Mouse (Mus musculus): ENCODE data around the gene Rnf157. TPM values are rescaled to one million over a fixed set of nuclear protein-coding genes. Genes with fewer than 3 reads are reported as not detected.
"Not testable (repeated sequence)": the region's sequence is repeated elsewhere in the genome, so short reads cannot be mapped to it uniquely, and the experiment has no call there.

The Rnf157 gene
- polyA plus RNA-seq, 1 experiment from 2014 or later: 85.4 TPM

DNA sequence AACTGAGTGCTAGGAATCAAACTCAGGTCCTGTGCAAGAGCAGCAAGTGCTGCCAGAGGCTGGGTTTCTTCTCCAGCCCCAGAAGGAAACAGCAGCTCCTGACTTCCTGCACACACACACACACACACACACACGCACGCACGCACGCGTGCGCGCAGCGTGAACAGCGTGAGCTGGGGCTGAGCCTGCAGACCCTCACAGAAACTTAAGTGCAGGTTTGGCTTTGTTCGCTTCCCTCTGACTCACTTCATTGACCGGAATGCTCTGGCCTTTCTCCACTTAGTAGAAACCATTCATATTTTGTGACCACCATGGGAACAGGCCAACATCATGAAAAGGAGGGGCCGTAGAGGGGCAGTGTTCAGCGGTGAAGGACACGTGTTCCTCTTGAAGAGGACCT, 43.8 kb downstream of the Rnf157 start:
- H3K9ac ChIP-seq (replicated peaks): no peak overlapping the region
- no peak for ATAC-seq (ENCODE audit: low FRiP score)

DNA sequence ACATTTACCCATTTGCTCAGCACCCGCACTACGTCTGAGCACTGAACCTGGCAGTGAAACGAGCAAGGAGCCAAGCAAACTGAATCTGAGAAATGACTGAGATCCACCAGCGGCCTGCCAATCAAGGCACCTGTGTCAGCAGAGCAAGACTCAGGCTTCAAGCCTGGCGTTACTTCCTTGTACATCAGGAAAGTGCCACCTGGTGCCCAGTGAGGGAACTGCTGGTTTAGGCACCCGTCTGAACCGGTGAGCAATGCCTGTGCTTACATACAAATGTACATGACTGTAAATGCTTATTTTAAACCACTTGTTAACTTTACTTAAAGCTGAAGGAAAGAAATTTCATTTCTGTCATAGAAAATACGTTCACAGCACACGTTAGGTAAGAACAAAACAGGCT, 44.7 kb downstream of the Rnf157 start:
- 20% methylated on average over 9 of the region's 9 CpGs for WGBS
- H3K9ac ChIP-seq (replicated peaks): no peak overlapping the region
- ATAC-seq (ENCODE audit: low FRiP score): no peak

More for the DNA sequence above, 43.8 kb downstream of the Rnf157 start:
- H3K4me1 ChIP-seq: no peaks in the 10 kb centered on the region
- no peak overlapping the region for H3K4me3 ChIP-seq (replicated peaks)
- no peaks in the 10 kb centered on the region for H3K27me3 ChIP-seq (replicated peaks)
- H3K36me3 ChIP-seq: no peaks in the 10 kb centered on the region
- H3K27ac ChIP-seq (replicated peaks): no peak overlapping the region
- whole genome bisulfite sequencing: 87% methylated on average over 14 of the region's 14 CpGs
- H3K9me3 ChIP-seq (replicated peaks): no peaks in the 10 kb centered on the region
- H3K4me2 ChIP-seq: no peak overlapping the region

DNA sequence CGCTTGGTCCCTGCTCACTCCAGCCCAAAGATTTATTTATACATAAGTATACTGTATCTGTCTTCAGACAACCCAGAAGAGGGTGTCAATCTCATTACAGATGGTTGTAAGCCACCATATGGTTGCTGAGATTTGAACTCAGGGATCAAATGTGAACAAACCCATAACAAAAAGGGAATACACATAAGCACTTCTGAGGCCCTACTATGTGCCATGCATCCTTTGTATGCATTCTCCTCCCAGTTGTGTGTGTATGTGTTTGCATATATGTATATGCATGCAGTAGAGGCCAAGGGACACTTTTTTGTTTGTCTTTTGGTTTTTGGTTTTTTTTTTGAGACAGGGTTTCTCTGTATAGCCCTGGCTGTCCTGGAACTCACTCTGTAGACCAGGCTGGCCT, 46.2 kb downstream of the Rnf157 start:
- ATAC-seq (ENCODE audit: low FRiP score): no peak

More for the DNA sequence above, 44.7 kb downstream of the Rnf157 start:
- Histone ChIP-seq H3K4me2 (no peak overlapping the region), H3K9me3 (replicated peaks) (no peaks in the 10 kb centered on the region), H3K4me1 (no peaks in the 10 kb centered on the region), H3K36me3 (no peaks in the 10 kb centered on the region), H3K4me3 (replicated peaks) (no peak overlapping the region), H3K27me3 (replicated peaks) (no peaks in the 10 kb centered on the region), H3K27ac (replicated peaks) (no peak overlapping the region)

DNA sequence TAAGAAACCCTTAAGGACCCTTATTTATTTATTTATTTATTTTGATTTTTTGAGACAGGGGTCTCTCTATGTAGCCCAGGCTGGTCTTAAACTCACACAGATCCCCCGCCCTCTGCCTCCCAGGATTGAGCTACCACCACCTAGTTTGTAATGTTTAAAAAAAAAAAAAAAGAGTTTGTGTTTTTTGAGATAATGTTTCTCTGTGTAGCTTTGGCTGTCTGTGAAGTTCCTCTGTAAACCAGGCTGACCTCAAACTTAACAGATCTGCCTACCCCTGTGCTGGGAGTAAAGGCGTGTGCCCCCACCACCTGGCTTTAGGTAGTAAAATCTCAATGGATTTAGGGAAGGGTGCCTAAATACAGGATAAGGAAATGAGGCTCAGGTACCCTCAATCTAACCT, 46.7 kb downstream of the Rnf157 start:
- no peak overlapping the region for H3K4me2 ChIP-seq
- WGBS: 97% methylated on average over 2 of the region's 2 CpGs
- H3K27me3 ChIP-seq (replicated peaks): no peaks in the 10 kb centered on the region
- H3K4me3 ChIP-seq (replicated peaks): no peak overlapping the region
- H3K9ac ChIP-seq (replicated peaks): no peak overlapping the region
- no peaks in the 10 kb centered on the region for H3K9me3 ChIP-seq (replicated peaks)
- no peak overlapping the region for H3K27ac ChIP-seq (replicated peaks)
- H3K36me3 ChIP-seq: 0 out of 2 replicates have a peak, but pooled peaks cover 5% of the 10 kb centered on the region
- no peak for ATAC-seq (ENCODE audit: low FRiP score)
- no peaks in the 10 kb centered on the region for H3K4me1 ChIP-seq

More for the DNA sequence above, 46.2 kb downstream of the Rnf157 start:
- H3K4me3 ChIP-seq (replicated peaks): no peak overlapping the region
- H3K27me3 ChIP-seq (replicated peaks): no peaks in the 10 kb centered on the region
- no peak overlapping the region for H3K27ac ChIP-seq (replicated peaks)
- 85% methylated on average over 1 of the region's 1 CpGs for WGBS
- no peak overlapping the region for H3K4me2 ChIP-seq
- 0 out of 2 replicates have a peak, but pooled peaks cover 4% of the 10 kb centered on the region for H3K36me3 ChIP-seq
- no peaks in the 10 kb centered on the region for H3K4me1 ChIP-seq
- no peaks in the 10 kb centered on the region for H3K9me3 ChIP-seq (replicated peaks)
- no peak overlapping the region for H3K9ac ChIP-seq (replicated peaks)

DNA sequence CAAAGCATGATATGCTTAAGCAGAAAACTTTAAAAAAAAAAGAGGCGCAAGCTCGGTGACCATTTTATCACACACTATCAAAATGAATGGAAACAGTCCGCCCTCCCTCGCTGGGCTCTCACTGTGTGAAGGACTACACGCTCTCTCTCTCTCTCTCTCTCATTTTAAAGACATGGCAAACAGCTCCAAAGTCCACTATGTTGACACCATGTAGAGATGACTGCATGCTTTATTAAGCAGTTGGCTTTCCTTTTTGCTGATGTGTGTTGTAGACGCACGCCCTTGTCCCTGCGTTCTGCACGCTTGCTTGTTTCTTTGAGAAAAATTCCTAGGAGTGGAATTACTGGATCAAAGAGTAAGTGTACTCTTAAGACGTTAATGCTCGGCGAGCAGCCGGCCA, 47.4 kb downstream of the Rnf157 start:
- Histone ChIP-seq H3K4me1 (no peaks in the 10 kb centered on the region), H3K27ac (replicated peaks) (no peak overlapping the region; the same call in 1 of the 2 replicates)
- ATAC-seq (ENCODE audit: low FRiP score): no peak

DNA sequence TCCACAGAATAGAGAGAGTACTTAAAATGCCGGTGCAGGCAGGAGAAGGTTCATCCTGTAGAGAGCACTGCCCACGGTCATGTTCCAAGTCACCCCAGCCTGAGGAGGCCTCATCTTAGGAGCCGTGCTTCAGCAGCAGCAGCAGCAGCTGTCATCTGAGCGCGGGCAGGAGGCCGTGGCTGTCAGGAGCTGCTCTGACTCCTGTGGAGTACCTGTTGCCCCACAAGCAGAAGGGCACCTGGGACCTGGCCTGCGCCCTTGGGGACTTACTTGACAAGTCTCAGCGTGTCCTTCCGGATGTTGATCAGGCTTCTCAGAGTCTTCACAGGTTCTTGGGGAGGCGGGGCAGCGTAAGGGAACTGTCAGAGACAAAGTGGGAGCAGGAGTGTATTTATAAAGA, 50.8 kb downstream of the Rnf157 start:
- Histone ChIP-seq H3K27ac (replicated peaks) (no peak overlapping the region), H3K9me3 (replicated peaks) (no peaks in the 10 kb centered on the region), H3K4me1 (peaks cover 11% of the 10 kb centered on the region), H3K27me3 (replicated peaks) (no peaks in the 10 kb centered on the region), H3K4me2 (no peak overlapping the region), H3K9ac (replicated peaks) (no peak overlapping the region), H3K36me3 (peaks cover 28% of the 10 kb centered on the region; the same call in 1 of the 2 replicates), H3K4me3 (replicated peaks) (no peak overlapping the region)
- WGBS: 70% methylated on average over 11 of the region's 11 CpGs
- no peak for ATAC-seq (ENCODE audit: low FRiP score)

More for the DNA sequence above, 47.4 kb downstream of the Rnf157 start:
- Histone ChIP-seq H3K9ac (replicated peaks) (no peak overlapping the region), H3K36me3 (0 out of 2 replicates have a peak, but pooled peaks cover 5% of the 10 kb centered on the region), H3K9me3 (replicated peaks) (no peaks in the 10 kb centered on the region), H3K4me3 (replicated peaks) (no peak overlapping the region), H3K27me3 (replicated peaks) (no peaks in the 10 kb centered on the region), H3K4me2 (no peak overlapping the region)
- WGBS: 64% methylated on average over 13 of the region's 13 CpGs

DNA sequence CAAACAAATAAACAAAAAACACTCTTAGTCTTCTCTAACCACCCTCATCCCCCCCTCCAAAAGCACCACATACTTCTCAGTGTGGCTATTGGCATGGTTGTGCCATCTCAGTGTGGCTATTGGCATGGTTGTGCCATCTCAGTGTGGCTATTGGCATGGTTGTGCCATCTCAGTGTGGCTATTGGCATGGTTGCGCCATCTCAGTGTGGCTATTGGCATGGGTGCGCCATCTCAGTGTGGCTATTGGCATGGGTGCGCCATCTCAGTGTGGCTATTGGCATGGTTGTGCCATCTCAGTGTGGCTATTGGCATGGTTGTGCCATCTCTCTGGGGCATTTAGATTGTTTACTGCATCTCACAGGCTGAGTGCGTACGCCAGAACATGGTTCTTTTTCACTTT, 51.9 kb downstream of the Rnf157 start:
- Histone ChIP-seq H3K36me3 (peaks cover 32% of the 10 kb centered on the region), H3K4me1 (peaks cover 11% of the 10 kb centered on the region)
- H3K27me3 ChIP-seq (replicated peaks); H3K27ac ChIP-seq (replicated peaks); H3K4me2 ChIP-seq; ATAC-seq (ENCODE audit: low FRiP score); H3K9ac ChIP-seq (replicated peaks); H3K4me3 ChIP-seq (replicated peaks); H3K9me3 ChIP-seq (replicated peaks): not testable (repeated sequence)
- 90% methylated on average over 5 of the region's 5 CpGs for WGBS

DNA sequence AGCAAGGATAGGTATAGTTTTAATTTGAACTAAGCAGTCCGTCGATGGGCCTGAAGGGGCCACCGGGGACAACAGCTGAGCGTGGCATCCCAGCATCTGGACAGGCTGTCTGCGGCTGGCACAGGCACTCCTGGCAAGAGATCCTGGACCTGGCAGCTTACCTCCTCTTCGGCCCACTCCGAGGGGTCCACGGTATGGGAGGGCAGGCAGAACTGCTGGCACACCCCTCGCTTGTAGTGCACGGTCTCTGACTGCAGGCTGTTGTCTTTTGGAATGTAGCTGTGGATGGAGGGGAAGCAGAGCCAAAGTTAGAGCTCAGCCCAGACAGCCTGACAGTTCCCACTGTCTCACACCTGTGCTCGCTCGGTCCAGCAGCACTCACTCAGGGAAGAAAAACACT, 53.2 kb downstream of the Rnf157 start:
- Histone ChIP-seq H3K4me3 (replicated peaks) (no peak overlapping the region), H3K4me1 (peaks cover 11% of the 10 kb centered on the region), H3K27ac (replicated peaks) (peak overlapping the region; percentile 37; the same call in 1 of the 2 replicates), H3K4me2 (no peak overlapping the region), H3K9ac (replicated peaks) (no peak overlapping the region), H3K9me3 (replicated peaks) (no peaks in the 10 kb centered on the region), H3K27me3 (replicated peaks) (no peaks in the 10 kb centered on the region), H3K36me3 (peaks cover 45% of the 10 kb centered on the region)
- peak; percentile 45; the same call in 1 of the 2 replicates for ATAC-seq (ENCODE audit: low FRiP score)
- 65% methylated on average over 12 of the region's 12 CpGs for WGBS

DNA sequence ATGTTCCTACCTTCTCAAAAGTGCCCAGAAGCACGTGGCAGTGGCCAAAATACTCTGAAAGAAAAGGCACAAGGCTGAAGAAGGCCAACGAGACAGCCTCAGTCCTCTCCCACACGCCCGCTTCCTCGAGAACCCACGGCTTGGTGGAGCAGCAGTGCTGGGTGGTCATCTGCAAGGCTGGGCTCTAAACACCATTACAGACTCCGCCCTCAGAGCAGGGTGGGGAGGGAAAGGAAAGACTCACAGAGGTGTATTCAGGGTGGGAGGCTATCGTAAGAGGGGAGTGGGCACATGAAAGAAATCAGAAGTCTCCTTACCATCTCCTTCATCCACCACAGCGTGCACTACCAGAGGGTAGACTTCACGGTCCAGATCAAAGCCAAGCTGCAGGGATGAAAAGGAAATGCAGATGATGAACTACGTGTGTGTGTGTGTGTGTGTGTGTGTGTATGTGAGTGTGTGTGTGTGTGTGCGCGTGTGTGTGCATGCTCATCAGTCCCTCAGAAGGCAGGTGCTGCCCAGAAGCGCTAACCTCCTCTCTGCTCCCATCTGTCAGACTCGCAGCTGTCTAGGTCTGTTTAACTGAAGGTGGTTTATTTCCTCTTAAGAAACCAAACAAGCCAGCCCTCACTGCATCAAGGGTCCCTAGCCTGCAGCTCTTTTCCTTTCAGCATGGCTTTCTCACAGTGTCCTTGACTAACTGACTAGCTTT, 53.8 kb downstream of the Rnf157 start:
- Histone ChIP-seq H3K9me3 (replicated peaks) (no peaks in the 10 kb centered on the region), H3K4me1 (peaks cover 11% of the 10 kb centered on the region), H3K27me3 (replicated peaks) (no peaks in the 10 kb centered on the region), H3K36me3 (peaks cover 50% of the 10 kb centered on the region), H3K9ac (replicated peaks) (no peak overlapping the region), H3K4me2 (no peak overlapping the region), H3K4me3 (replicated peaks) (no peak overlapping the region), H3K27ac (replicated peaks) (peak overlapping the region; percentile 37; the same call in 1 of the 2 replicates)
- 55% methylated on average over 15 of the region's 15 CpGs for WGBS
- no peak for ATAC-seq (ENCODE audit: low FRiP score)

DNA sequence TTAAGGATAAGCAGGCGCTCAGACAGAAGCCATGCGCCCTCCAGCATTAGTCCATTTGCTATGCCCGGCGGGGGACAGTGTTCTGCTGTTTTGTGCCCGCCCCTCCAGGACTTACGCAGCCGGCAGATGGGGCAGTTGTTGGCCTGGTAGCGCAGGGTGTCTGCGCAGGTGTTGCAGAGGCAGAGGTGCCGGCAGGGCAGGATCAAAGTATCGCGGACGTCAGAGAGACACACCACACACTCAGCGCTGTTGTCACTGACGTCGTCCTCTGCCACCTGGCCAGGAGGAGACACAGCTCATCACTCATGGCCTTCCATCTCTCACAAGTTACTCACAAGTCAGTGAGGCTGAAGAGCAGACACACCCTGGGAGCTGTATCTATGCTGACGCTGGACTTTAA, 58.3 kb downstream of the Rnf157 start:
- no peak for ATAC-seq (ENCODE audit: low FRiP score)
- H3K36me3 ChIP-seq: peaks cover 67% of the 10 kb centered on the region
- peaks cover 7% of the 10 kb centered on the region for H3K4me1 ChIP-seq
- no peak overlapping the region for H3K9ac ChIP-seq (replicated peaks)
- H3K27ac ChIP-seq (replicated peaks): no peak overlapping the region
- no peak overlapping the region for H3K4me3 ChIP-seq (replicated peaks)
- no peak overlapping the region for H3K4me2 ChIP-seq
- WGBS: 53% methylated on average over 17 of the region's 17 CpGs
- no peaks in the 10 kb centered on the region for H3K9me3 ChIP-seq (replicated peaks)
- no peaks in the 10 kb centered on the region for H3K27me3 ChIP-seq (replicated peaks)

DNA sequence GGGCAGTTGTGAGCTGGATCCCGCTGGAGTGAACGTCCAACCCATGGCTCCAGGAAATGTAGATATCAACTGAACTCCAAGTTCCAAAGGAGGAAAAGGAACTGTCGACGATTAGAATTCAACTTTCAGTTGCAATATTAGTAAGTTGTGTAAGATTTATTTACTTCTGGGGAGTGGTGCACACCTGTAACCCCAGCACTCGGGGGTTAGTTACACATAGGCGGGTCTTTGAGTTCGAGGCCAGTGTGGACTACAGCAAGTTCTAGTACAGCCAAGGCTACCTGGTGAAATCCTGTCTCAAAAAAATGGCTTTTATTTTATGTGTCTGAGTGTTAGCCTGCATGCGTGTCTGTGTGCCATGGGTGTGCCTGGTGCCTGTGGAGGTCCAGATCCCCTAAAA, 59.3 kb downstream of the Rnf157 start:
- ATAC-seq (ENCODE audit: low FRiP score): no peak
- no peak overlapping the region for H3K27ac ChIP-seq (replicated peaks)
- H3K36me3 ChIP-seq: peaks cover 70% of the 10 kb centered on the region
- no peaks in the 10 kb centered on the region for H3K9me3 ChIP-seq (replicated peaks)
- H3K4me1 ChIP-seq: 0 out of 2 replicates have a peak, but pooled peaks cover under 1% of the 10 kb centered on the region
- 94% methylated on average over 8 of the region's 8 CpGs for WGBS
- H3K9ac ChIP-seq (replicated peaks): no peak overlapping the region
- no peak overlapping the region for H3K4me3 ChIP-seq (replicated peaks)
- H3K4me2 ChIP-seq: no peak overlapping the region
- H3K27me3 ChIP-seq (replicated peaks): no peaks in the 10 kb centered on the region

DNA sequence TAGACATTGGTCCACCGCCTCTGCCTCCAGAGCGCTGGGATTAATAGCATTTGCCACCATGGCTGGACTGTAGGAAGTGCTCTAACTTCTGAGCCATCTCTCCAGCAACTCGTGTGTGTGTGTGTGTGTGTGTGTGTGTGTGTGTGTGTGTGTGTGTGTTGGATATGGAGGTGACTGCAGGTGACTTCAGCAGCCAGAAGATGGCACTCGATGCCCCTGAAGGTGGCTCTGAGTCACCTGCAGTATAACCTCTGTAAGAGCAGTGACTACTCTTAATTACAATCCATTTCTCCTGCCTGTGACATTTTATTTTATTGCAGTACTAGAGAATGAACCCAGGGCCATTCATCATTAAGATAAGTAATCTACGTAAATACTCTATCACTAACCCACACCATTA, 61.5 kb downstream of the Rnf157 start:
- ATAC-seq (ENCODE audit: low FRiP score): no peak
- 84% methylated on average over 5 of the region's 5 CpGs for WGBS
- peaks cover 79% of the 10 kb centered on the region for H3K36me3 ChIP-seq

More for the DNA sequence above, 61.5 kb downstream of the Rnf157 start:
- H3K9me3 ChIP-seq (replicated peaks): no peaks in the 10 kb centered on the region
- H3K27me3 ChIP-seq (replicated peaks): no peaks in the 10 kb centered on the region
- H3K4me1 ChIP-seq: no peaks in the 10 kb centered on the region
- no peak overlapping the region for H3K4me3 ChIP-seq (replicated peaks)
- H3K9ac ChIP-seq (replicated peaks): no peak overlapping the region
- H3K4me2 ChIP-seq: no peak overlapping the region
- H3K27ac ChIP-seq (replicated peaks): no peak overlapping the region

All from neural tube, embryonic 15.5 days (tissue).